ENCODE assay signal across 34 mouse cellular contexts in genomic region chrX:36209554-36209953, GRCm38 (mm10). TPM values are rescaled to one million over a fixed set of nuclear protein-coding genes. Genes with fewer than 3 reads are reported as not detected.
DNase-seq lines count a peak whose midpoint lies in the region; ATAC-seq and TF ChIP-seq lines count a peak whose summit lies in the region.
"Had no signal": no experiment of that assay in that cellular context is flagged by ENCODE, and none has a peak within 500 bp of the region (broad histone marks: within the 10 kb centered on the region; RNA-seq: fewer than 3 reads in every experiment).

No protein-coding gene starts in this region.

- no peak for ATAC-seq in heart, embryonic 11.5 days (replicated peaks; ENCODE audit: insufficient number of reproducible peaks, low FRiP score, low TSS enrichment)
- no peak for ATAC-seq in lung, embryonic 14.5 days (ENCODE audit: insufficient read depth)
- ATAC-seq: activated CD4-positive, CD25-positive, alpha-beta regulatory T cell, adult 4 months; forebrain, embryonic 16.5 days; inflammation-experienced regulatory T-cells, adult 6 months; liver, embryonic 12.5 days had no signal

- H3K27ac ChIP-seq in heart, adult 2 months = no peak overlapping the region
- no peak overlapping the region for H3K27ac ChIP-seq in heart, embryonic 11.5 days (ENCODE audit: low read depth, low read length)
- H3K27ac ChIP-seq in lung, embryonic 14.5 days (ENCODE audit: low read depth) = no peak overlapping the region
- H3K27ac ChIP-seq: embryonic facial prominence, embryonic 15.5 days; hindbrain, embryonic 12.5 days; limb, embryonic 12.5 days; liver, embryonic 12.5 days; neural tube, embryonic 13.5 days; stomach, embryonic 15.5 days had no signal

- no peak for TF ChIP-seq EP300 in heart, adult 2 months (IDR thresholded peaks at IDR 0.05; ENCODE audit: insufficient read depth, low read depth, low read length)

- 77% methylated on average over 2 of the region's 2 CpGs for WGBS in heart, adult 2 months
- WGBS in heart, embryonic 11.5 days (ENCODE audit: insufficient replicate concordance) = 73% methylated on average over 2 of the region's 2 CpGs
- WGBS in lung, embryonic 14.5 days = 66% methylated on average over 2 of the region's 2 CpGs

- TF ChIP-seq CTCF in heart, adult 2 months (IDR thresholded peaks at IDR 0.05) = 0 out of 2 replicates have a peak, but pooled peaks have one; percentile 15
- TF ChIP-seq CTCF in lung, embryonic 14.5 days (IDR thresholded peaks at IDR 0.05; ENCODE audit: low read depth) = 0 out of 2 replicates have a peak, but pooled peaks have one; percentile 17

- H3K4me2 ChIP-seq in heart, embryonic 11.5 days = no peak overlapping the region
- H3K4me2 ChIP-seq in lung, embryonic 14.5 days = no peak overlapping the region
- H3K4me2 ChIP-seq: embryonic facial prominence, embryonic 15.5 days; heart, embryonic 12.5 days; hindbrain, embryonic 12.5 days; limb, embryonic 12.5 days; liver, embryonic 12.5 days; neural tube, embryonic 13.5 days; stomach, embryonic 15.5 days had no signal

- no peak overlapping the region for H3K4me3 ChIP-seq in heart, adult 2 months
- H3K4me3 ChIP-seq in heart, embryonic 11.5 days (ENCODE audit: low read depth, low read length) = no peak overlapping the region
- no peak overlapping the region for H3K4me3 ChIP-seq in lung, embryonic 14.5 days (ENCODE audit: low read depth, low read length)
- H3K4me3 ChIP-seq: embryonic facial prominence, embryonic 15.5 days; heart, embryonic 12.5 days; hindbrain, embryonic 12.5 days; limb, embryonic 12.5 days; liver, embryonic 12.5 days; myocyte; neural tube, embryonic 13.5 days; stomach, embryonic 15.5 days had no signal

- DNase-seq in heart, adult 2 months = no peak
- DNase-seq in lung, embryonic 14.5 days = no peak
- no peak for DNase-seq in lung, postnatal 25 days (ENCODE audit: low spot score)
- peak; percentile 39 for DNase-seq in R1 (ENCODE audit: low read depth, low spot score)
- DNase-seq in thymus, adult 18-20 months = no peak
- DNase-seq in ovary, postnatal 36 days (ENCODE audit: low spot score) = no peak
- DNase-seq: adrenal gland, postnatal 10 days; cerebellum, adult 9-10 months; gastrocnemius, postnatal 10 days; heart, postnatal 10 days; kidney, adult 2 months; kidney, postnatal 10 days; lung, adult 2 months; lung, postnatal 36 days; midbrain, embryonic 14.5 days; right cerebral cortex, adult 18-20 months; right cerebral cortex, postnatal 4 days; thymus, adult 2 months; thymus, postnatal 4 days had no signal

- no peak for TF ChIP-seq POLR2A in heart, adult 2 months (IDR thresholded peaks at IDR 0.05; ENCODE audit: insufficient read depth, low read depth, low read length)

- H3K9ac ChIP-seq in heart, adult 2 months (ENCODE audit: low read depth, low read length) = no peak overlapping the region
- H3K9ac ChIP-seq in heart, embryonic 11.5 days (ENCODE audit: low read depth, low read length) = no peak overlapping the region
- no peak overlapping the region for H3K9ac ChIP-seq in lung, embryonic 14.5 days
- H3K9ac ChIP-seq: embryonic facial prominence, embryonic 15.5 days; heart, embryonic 12.5 days; hindbrain, embryonic 12.5 days; limb, embryonic 12.5 days; liver, embryonic 12.5 days; neural tube, embryonic 13.5 days; stomach, embryonic 15.5 days had no signal

- no peaks in the 10 kb centered on the region for H3K79me2 ChIP-seq in heart, adult 2 months (replicated peaks; ENCODE audit: control insufficient read depth, insufficient read depth, low read length)

- no peaks in the 10 kb centered on the region for H3K27me3 ChIP-seq in heart, adult 2 months (ENCODE audit: control insufficient read depth, insufficient read depth, low read length)
- H3K27me3 ChIP-seq in heart, embryonic 11.5 days (ENCODE audit: control insufficient read depth, insufficient read depth, low read length) = no peaks in the 10 kb centered on the region
- H3K27me3 ChIP-seq in lung, embryonic 14.5 days (ENCODE audit: insufficient read depth, low read length) = no peaks in the 10 kb centered on the region
- H3K27me3 ChIP-seq: embryonic facial prominence, embryonic 15.5 days; heart, embryonic 12.5 days; hindbrain, embryonic 12.5 days; limb, embryonic 12.5 days; liver, embryonic 12.5 days; neural tube, embryonic 13.5 days; stomach, embryonic 15.5 days had no signal

- intact Hi-C loops in heart, adult 2 months (cut with DNase I) = no loop called here

- H3K36me3 ChIP-seq in heart, adult 2 months (ENCODE audit: control insufficient read depth, insufficient read depth, low read length) = no peaks in the 10 kb centered on the region
- H3K36me3 ChIP-seq in heart, embryonic 11.5 days (ENCODE audit: control insufficient read depth, insufficient read depth, low read length) = no peaks in the 10 kb centered on the region
- no peaks in the 10 kb centered on the region for H3K36me3 ChIP-seq in lung, embryonic 14.5 days (ENCODE audit: insufficient read depth)
- H3K36me3 ChIP-seq: embryonic facial prominence, embryonic 15.5 days; heart, embryonic 12.5 days; hindbrain, embryonic 12.5 days; limb, embryonic 12.5 days; liver, embryonic 12.5 days; neural tube, embryonic 13.5 days; stomach, embryonic 15.5 days had no signal

- H3K4me1 ChIP-seq in heart, adult 2 months (ENCODE audit: control insufficient read depth, insufficient read depth, low read length) = no peaks in the 10 kb centered on the region
- no peaks in the 10 kb centered on the region for H3K4me1 ChIP-seq in heart, embryonic 11.5 days (ENCODE audit: control insufficient read depth, insufficient read depth, low read length)
- H3K4me1 ChIP-seq in lung, embryonic 14.5 days (ENCODE audit: insufficient read depth) = no peaks in the 10 kb centered on the region
- H3K4me1 ChIP-seq: embryonic facial prominence, embryonic 15.5 days; heart, embryonic 12.5 days; hindbrain, embryonic 12.5 days; limb, embryonic 12.5 days; liver, embryonic 12.5 days; neural tube, embryonic 13.5 days; stomach, embryonic 15.5 days had no signal

- no peaks in the 10 kb centered on the region for H3K9me3 ChIP-seq in heart, embryonic 11.5 days (replicated peaks; ENCODE audit: control insufficient read depth, low read length)
- H3K9me3 ChIP-seq in lung, embryonic 14.5 days (ENCODE audit: low read depth, low read length) = no peaks in the 10 kb centered on the region
- H3K9me3 ChIP-seq: embryonic facial prominence, embryonic 15.5 days; heart, embryonic 12.5 days; hindbrain, embryonic 12.5 days; limb, embryonic 12.5 days; liver, embryonic 12.5 days; neural tube, embryonic 13.5 days; stomach, embryonic 15.5 days had no signal

RNA-seq across cellular contexts. Expression of gene Zcchc12, which starts 13.8 kb away (rescaled TPM):
- under 1 TPM in 1 of 2 experiments, not detected in 1; 0.13 TPM for total RNA-seq in heart, adult 2 months (2021)
- polyA plus RNA-seq in heart, adult 2 months (2012; rRNA removed) = 0.15 and 0.16 TPM in 2 replicates
- polyA plus RNA-seq in heart, embryonic 11.5 days (2014; fragmentation: Nextera tagmentation; extraction: Ambion mirVana) = 5.8 and 6.3 TPM in 2 replicates
- 1.2 and 1.5 TPM in 2 replicates for polyA plus RNA-seq in lung, embryonic 14.5 days (2014; fragmentation: Nextera tagmentation; extraction: Ambion mirVana)
- total RNA-seq: common myeloid progenitor, adult 5-6 weeks; granulocyte monocyte progenitor cell, adult 5-6 weeks; megakaryocyte-erythroid progenitor cell, adult 5-6 weeks had no signal
